In the genomic region with DNA sequence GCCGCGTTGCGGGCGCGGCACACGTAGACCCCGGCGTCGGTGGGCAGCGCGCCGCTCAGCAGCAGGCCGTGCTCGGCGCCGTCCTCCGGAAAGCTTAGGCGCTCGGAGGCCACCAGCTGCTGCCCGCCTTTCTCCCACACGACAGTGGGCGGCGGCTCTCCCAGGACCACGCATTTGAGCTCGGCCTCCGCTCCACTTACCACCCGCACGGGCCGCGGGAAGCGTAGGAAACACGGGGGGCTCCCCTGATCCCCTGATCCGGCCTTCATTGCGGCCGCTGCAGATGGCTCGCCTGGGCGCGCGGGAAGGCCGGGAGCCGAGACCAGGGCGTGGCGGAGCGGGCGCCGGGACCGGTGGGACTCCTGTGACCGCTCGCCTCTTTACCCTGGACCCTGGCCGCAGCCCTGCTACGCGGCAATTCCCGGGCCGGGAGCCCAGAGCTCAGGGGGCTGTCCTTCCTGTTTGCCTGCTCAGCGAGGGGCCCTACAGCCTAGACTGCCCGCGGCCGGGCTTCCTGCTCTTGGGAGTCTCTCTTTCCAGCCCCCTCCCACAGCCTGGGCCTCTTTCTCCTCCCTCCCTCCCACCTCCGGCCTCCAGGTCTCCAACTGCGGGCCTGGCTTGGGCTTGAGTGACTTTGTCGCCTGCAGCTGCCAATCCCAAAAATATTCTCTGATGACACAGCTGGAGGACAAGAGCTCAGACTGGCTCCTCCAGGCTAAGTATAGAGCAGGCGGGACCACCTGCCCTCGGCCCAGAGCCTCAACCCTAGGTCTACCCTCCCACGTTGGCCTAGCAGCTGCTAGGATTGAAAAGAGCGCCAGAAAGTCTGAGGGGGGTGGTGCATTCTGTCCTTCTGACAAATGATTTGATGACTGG, we compare ENCODE assay signal across 7 mouse cellular contexts. TPM values are rescaled to one million over a fixed set of nuclear protein-coding genes. Genes with fewer than 3 reads are reported as not detected.
DNase-seq lines count a peak whose midpoint lies in the region; ATAC-seq and TF ChIP-seq lines count a peak whose summit lies in the region.

A gene (minus strand): TSS at position 497 of the 876 bp plus-strand sequence.

- H3K9me3 ChIP-seq in hindbrain, embryonic 11.5 days (ENCODE audit: control insufficient read depth, low read length), result no peaks in the 10 kb centered on the region
- no peaks in the 10 kb centered on the region for H3K9me3 ChIP-seq in midbrain, embryonic 14.5 days (ENCODE audit: control insufficient read depth, low read length)

- intact Hi-C loops in left cerebral cortex, postnatal 4 days (cut with DNase I), result loop anchor here (10.0 kb wide), 1 partner anchor 49 kb away; no protein-coding TSS in a partner anchor

- under 1% methylated on average over 63 of the region's 65 CpGs for whole genome bisulfite sequencing in hindbrain, embryonic 11.5 days
- under 1% methylated on average over 65 of the region's 65 CpGs for WGBS in midbrain, embryonic 14.5 days

- H3K4me1 ChIP-seq in hindbrain, embryonic 11.5 days (replicated peaks; ENCODE audit: control insufficient read depth, insufficient read depth, low read length), result 0 out of 2 replicates have a peak, but pooled peaks cover 4% of the 10 kb centered on the region
- H3K4me1 ChIP-seq in midbrain, embryonic 14.5 days (ENCODE audit: control insufficient read depth, insufficient read depth, low read length), result peaks cover 18% of the 10 kb centered on the region

- no peak for TF ChIP-seq CTCF in Patski (IDR thresholded peaks at IDR 0.05)

- no peak for DNase-seq in Patski (ENCODE audit: low read depth, low spot score)
- DNase-seq in cerebellum, adult 11-12 months, result peak; percentile 70
- DNase-seq in frontal cortex, adult 2 months (ENCODE audit: extremely low spot score in 1 of 2, low spot score in 1 of 2), result no peak
- DNase-seq in hindbrain, embryonic 11.5 days (ENCODE audit: low spot score), result peak; percentile 77
- peak; percentile 72 for DNase-seq in left cerebral cortex, postnatal 4 days
- DNase-seq in midbrain, embryonic 14.5 days, result peak; percentile 77
- DNase-seq in testis, postnatal 10 days (ENCODE audit: low spot score), result peak; percentile 84

- CTCF ChIA-PET in Patski (lab: Charles Lee), result interaction anchor here (1.1 kb wide), 1 partner anchor 53 kb away, joined by 4 read pairs; no protein-coding TSS in a partner anchor

- peak within 1 kb of the TSS; percentile 95 for H3K4me2 ChIP-seq in hindbrain, embryonic 11.5 days (replicated peaks; ENCODE audit: low read depth, low read length)
- H3K4me2 ChIP-seq in midbrain, embryonic 14.5 days (ENCODE audit: low read length), result peak within 1 kb of the TSS; percentile 80

- in situ Hi-C loops in Patski (cut with MboI; ENCODE audit: low pct_unique_long_range_greater_than_20kb), result no loop called here

- ATAC-seq in Patski, result peak; percentile 31
- ATAC-seq in hindbrain, embryonic 11.5 days (ENCODE audit: low FRiP score), result peak; percentile 83
- peak; percentile 61 for ATAC-seq in midbrain, embryonic 14.5 days (ENCODE audit: low FRiP score, low TSS enrichment)

- H3K9ac ChIP-seq in hindbrain, embryonic 11.5 days (ENCODE audit: low read depth, low read length), result peak within 1 kb of the TSS; percentile 83
- H3K9ac ChIP-seq in midbrain, embryonic 14.5 days (replicated peaks; ENCODE audit: low read length), result peak within 1 kb of the TSS; percentile 91

- H3K27ac ChIP-seq in hindbrain, embryonic 11.5 days (ENCODE audit: low read depth, low read length), result peak within 1 kb of the TSS; percentile 76
- peak within 1 kb of the TSS; percentile 90 for H3K27ac ChIP-seq in midbrain, embryonic 14.5 days (replicated peaks; ENCODE audit: low read depth, low read length)

- POLR2A ChIA-PET in Patski (lab: Charles Lee), result interaction anchor here (1.0 to 1.5 kb wide), 3 partner anchors 15 to 40 kb away, joined by 3 to 7 read pairs (median 4); a partner anchor contains a TSS

- no peaks in the 10 kb centered on the region for H3K36me3 ChIP-seq in hindbrain, embryonic 11.5 days (ENCODE audit: control insufficient read depth, insufficient read depth, low read length)
- H3K36me3 ChIP-seq in midbrain, embryonic 14.5 days (ENCODE audit: control insufficient read depth, insufficient read depth, low read length), result peaks cover 11% of the 10 kb centered on the region

- H3K27me3 ChIP-seq in Patski, result peaks cover 14% of the 10 kb centered on the region
- H3K27me3 ChIP-seq in hindbrain, embryonic 11.5 days (ENCODE audit: control insufficient read depth, insufficient read depth, low read length), result peaks cover 13% of the 10 kb centered on the region
- 0 out of 2 replicates have a peak, but pooled peaks cover 5% of the 10 kb centered on the region for H3K27me3 ChIP-seq in midbrain, embryonic 14.5 days (ENCODE audit: control insufficient read depth, insufficient read depth, low read length)

- peak within 1 kb of the TSS; percentile 82 for H3K4me3 ChIP-seq in hindbrain, embryonic 11.5 days (ENCODE audit: low read depth, low read length)
- H3K4me3 ChIP-seq in midbrain, embryonic 14.5 days (replicated peaks; ENCODE audit: low read depth, low read length), result peak within 1 kb of the TSS; percentile 56

RNA-seq across cellular contexts. Expression of the gene that starts here (rescaled TPM):
- polyA plus RNA-seq in Patski (2021), result 33.3 TPM
- polyA plus RNA-seq in frontal cortex, adult 2 months (2012; rRNA removed), result 36.4 and 37.9 TPM in 2 replicates
- polyA plus RNA-seq in hindbrain, embryonic 11.5 days (2014; fragmentation: Nextera tagmentation; extraction: Ambion mirVana), result 34.0 and 34.4 TPM in 2 replicates
- total RNA-seq in left cerebral cortex, postnatal 4 days (2021), result 10 to 100 TPM; 39.3 to 46.6 TPM
- 22.0 and 24.1 TPM in 2 replicates for polyA plus RNA-seq in midbrain, embryonic 14.5 days (2014; fragmentation: Nextera tagmentation; extraction: Ambion mirVana)

Comparison
In these comparisons a context has a peak if more than half of its experiments do, and no peak if none do; other contexts are left out.
1. ATAC-seq: peak in every context shown above with its lines; median percentile 83 in hindbrain, embryonic 11.5 days; 61 in midbrain, embryonic 14.5 days; 31 in Patski.
2. DNase-seq: peak in cerebellum, adult 11-12 months (single experiment), hindbrain, embryonic 11.5 days (single experiment), left cerebral cortex, postnatal 4 days (single experiment), midbrain, embryonic 14.5 days (single experiment) and testis, postnatal 10 days (single experiment); none in Patski (single experiment) and frontal cortex, adult 2 months (0 of 2).